Mouse (Mus musculus): ENCODE measurements around the gene Tnni2.

Gene Tnni2

DNA sequence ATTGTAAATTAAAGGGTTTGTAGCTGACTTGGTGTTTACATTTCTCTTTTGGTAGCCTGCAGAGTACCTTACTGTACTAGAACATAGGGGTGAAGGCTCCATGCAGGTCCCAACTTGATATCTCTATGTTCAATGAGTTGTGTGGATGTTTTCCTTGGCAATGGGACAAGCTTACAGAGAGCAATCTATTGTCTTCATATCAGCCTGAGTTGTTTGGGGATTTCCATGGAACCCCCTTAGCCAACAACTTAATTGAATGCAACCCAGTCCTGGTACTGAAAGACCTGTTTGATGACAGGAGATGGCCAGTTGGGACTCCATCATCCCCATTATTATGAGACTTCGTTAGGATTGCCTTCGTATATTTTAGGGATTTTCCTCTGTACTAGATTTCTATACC is 23.6 kb upstream of the Tnni2 start:
- POLR2A ChIA-PET, result interaction anchor here in 3 of 4 experiments (0.7 to 1.0 kb wide), 4 partner anchors 13 to 1014 kb away, joined by 3 read pairs; no protein-coding TSS in a partner anchor
- CTCF ChIA-PET, result interaction anchor here in 3 of 4 experiments (0.7 to 2.1 kb wide), 6 partner anchors 10 to 84 kb away, joined by 3 to 14 read pairs (median 6); no protein-coding TSS in a partner anchor

DNA sequence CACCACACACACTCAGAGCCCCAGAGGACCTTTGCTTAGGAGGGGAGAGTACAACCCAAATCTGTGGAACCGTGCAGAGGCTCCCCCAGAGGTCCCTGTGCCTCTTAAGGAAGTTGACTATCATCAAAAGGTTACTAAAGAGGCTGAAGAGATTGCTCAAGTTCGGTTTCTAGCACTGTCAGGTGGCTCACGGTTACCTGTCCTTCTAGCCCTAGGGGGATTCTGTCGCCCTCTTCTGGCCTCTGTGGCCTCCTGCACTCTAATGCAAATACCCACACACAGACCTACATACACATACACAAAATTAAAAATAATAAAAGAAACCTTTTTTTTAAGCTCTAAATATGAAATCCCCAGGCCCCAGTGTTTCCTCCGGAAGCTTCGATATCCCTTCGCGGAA is 22.9 kb upstream of the Tnni2 start:
- CTCF ChIA-PET, result interaction anchor here (0.6 to 2.1 kb wide), 8 partner anchors 9 to 1070 kb away, joined by 3 to 14 read pairs (median 6); no protein-coding TSS in a partner anchor
- POLR2A ChIA-PET, result interaction anchor here in 2 of 4 experiments (1.0 kb wide), 2 partner anchors 84 kb away, joined by 3 read pairs; no protein-coding TSS in a partner anchor

DNA sequence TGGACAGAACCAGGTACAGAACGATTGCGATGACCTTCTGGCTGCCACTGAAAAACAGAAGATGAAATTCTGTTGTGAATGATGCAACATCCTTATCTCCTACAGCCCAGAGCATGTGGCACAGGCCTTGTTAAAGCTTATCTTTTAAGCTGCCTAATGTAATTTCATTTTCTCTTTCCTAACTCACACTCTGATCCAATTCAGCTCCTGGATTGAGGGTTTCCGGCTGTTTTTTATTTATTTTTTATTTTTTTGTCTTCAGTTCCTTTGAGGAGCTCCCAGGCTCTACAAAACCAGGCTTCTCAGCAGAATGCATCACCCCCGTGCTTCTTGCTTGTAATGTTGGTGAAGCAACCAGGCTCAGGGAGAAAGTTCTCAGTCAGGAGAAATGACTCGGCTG is 21.7 kb upstream of the Tnni2 start:
- ChIA-PET CTCF (interaction anchor here in 3 of 4 experiments (0.7 to 1.9 kb wide), 3 partner anchors 83 to 85 kb away, joined by 3 to 6 read pairs (median 5); no protein-coding TSS in a partner anchor), POLR2A (interaction anchor here in 1 of 4 experiments (1.6 kb wide), 1 partner anchor 32 kb away, joined by 5 read pairs; the partner anchor contains the start of gene Ctsd)

DNA sequence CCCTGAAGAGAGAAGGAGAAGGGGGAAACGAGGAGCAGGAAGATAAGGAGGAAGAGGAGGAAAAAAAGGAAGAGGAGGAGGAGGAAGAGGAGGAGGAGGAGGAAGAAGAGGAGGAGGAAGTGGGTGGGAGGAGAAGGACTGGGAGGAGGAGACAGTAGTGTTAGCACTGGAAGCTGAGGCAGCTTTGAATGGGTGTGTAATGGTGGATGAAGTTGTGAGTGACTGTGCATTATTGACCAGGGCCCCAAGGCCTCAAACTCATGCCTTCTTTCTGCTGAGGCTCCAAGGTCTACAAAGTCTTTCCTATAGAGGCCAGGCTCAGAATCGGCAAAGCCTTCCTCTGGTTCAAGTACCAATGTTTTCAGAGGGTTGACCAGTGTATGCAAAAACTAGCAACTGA is 19.8 kb upstream of the Tnni2 start:
- ChIA-PET POLR2A (interaction anchor here in 1 of 4 experiments (0.8 to 0.9 kb wide), 2 partner anchors 10 to 17 kb away, joined by 3 to 4 read pairs; no protein-coding TSS in a partner anchor), CTCF (no interaction called here)

DNA sequence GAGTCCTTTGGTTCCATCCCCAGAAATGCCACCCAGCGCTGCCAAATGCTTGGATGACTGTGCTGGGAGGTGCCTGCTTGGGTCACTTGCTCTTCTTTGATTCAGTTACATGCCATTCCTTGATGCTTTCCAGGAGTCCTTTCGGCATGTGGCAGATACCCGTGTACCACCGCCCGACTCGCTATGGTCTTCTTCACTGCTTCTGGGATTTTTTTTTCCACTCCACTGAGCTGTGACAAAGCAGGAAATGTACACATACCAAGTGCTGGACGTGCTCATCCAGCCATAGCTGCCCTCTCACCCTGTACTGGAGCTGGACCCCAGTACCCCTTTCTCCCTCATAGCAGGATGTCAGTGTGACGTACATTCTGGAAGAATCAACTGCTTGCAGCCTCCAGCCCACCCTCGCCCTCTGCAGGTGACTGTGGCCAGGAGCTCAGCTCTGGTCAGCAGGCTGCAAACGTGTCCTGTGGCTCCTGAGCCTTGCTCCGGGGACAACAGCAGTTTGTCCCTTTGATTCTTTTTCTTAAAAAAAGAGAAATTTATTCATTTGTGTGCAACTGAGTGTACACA is 15.9 kb upstream of the Tnni2 start:
- POLR2A ChIA-PET, result no interaction called here
- CTCF ChIA-PET, result interaction anchor here (0.6 to 3.2 kb wide), 9 partner anchors 10 to 112 kb away, joined by 3 to 18 read pairs (median 3); no protein-coding TSS in a partner anchor

DNA sequence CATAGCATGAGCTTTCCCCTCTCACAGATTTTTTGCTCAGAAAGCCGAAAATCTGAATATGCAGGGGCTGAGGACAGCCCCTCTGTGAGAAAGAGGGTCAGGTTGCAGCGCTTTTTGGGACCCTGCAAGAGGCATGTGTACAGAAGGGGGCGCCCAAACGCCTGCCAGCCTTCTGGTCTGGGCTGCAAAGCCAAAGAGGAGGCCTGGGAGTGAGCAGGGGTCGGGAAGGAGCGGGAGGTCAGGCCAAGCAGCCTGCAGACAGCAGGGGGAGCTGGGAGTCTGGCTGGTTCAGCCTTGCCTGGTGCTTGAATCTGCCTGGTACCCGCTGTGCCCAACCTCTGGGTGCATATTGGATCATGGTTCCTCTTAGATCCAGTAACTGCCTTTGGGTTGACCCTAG is 13.4 kb upstream of the Tnni2 start:
- ChIA-PET CTCF (interaction anchor here (0.6 to 3.2 kb wide), 32 partner anchors 8 to 1020 kb away, joined by 3 to 18 read pairs (median 4); no protein-coding TSS in a partner anchor), POLR2A (interaction anchor here in 3 of 4 experiments (0.6 to 1.8 kb wide), 5 partner anchors 35 to 152 kb away, joined by 3 to 7 read pairs (median 3); partner anchors contain the start of gene Ctsd (in 1 of the 3))

DNA sequence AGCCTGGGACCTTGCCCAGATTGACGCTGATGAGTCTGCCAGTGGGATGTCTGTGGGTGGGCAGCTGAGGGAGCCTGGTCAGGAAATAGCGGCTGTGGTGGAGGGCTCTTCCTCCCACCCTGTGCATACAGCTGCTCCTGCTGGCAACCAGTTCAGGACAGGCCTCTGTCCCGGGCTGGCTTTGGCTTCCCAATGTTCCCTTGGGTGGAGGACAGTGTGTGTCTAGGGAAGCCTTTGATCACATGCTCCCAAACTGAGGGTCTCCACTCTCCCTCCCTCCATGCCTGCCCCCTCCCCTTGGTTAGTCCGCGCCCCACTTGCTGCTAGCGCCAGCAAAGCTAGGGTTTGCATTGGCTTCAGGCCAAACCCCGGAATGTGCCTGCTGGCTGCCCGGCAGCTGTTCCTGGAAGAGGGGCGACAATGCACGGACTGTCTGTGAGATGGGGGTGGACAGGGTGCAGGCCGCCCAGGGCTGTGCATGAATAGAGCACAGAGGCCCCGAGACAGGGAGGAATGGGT is 11.4 kb upstream of the Tnni2 start:
- ChIA-PET CTCF (interaction anchor here in 3 of 4 experiments (0.6 to 1.2 kb wide), 8 partner anchors 7 to 181 kb away, joined by 3 to 6 read pairs (median 3); no protein-coding TSS in a partner anchor), POLR2A (interaction anchor here in 1 of 4 experiments (0.6 to 1.2 kb wide), 3 partner anchors 9 to 876 kb away, joined by 3 to 4 read pairs (median 3); no protein-coding TSS in a partner anchor)

DNA sequence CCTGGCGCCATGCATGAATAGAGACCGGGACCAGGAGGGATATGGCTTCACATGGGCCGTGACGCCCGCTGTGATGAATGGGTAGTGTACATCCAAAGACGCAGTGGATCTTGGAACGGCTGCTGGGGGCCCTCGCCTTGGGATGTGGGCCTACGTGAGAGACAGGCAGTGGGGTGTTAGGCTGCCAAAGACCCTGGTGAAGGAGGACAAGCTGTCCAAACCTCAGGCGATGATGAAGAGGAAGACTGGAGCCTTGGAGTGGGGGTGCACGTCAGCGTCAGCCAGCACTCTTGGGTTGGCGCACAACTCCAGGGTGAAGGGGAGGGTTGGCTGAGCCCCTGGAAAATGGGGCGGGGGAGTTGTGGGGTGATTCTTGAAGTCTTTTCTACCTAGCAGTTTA is 10.5 kb upstream of the Tnni2 start:
- ChIA-PET POLR2A (interaction anchor here in 1 of 4 experiments (1.2 to 1.5 kb wide), 2 partner anchors 9 to 14 kb away, joined by 3 to 4 read pairs; no protein-coding TSS in a partner anchor), CTCF (interaction anchor here in 2 of 4 experiments (0.6 to 1.0 kb wide), 2 partner anchors 13 to 107 kb away, joined by 3 to 5 read pairs; no protein-coding TSS in a partner anchor)

DNA sequence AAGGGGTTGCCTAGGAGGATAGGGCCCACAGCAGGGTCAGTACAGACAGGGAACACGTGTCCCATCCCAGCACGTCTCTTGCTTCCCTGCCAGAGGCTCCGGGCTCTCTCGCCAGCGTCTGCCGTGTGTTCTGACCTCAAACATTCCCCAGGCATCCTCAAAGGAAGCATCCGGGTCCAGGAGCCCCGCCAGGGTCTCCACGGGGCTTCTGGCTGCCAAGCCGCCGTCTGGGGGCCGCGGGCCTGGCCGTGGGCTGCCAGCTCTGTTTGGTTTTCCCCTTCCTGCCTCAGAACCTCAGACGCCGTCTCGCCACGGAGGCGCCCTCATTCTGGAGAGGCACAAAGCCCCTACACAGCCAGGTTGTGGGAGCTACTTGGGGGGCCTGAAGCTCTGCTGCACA is 8.0 kb upstream of the Tnni2 start:
- ChIA-PET POLR2A (interaction anchor here in 1 of 4 experiments (1.1 kb wide), 1 partner anchor 45 kb away, joined by 3 read pairs; the partner anchor contains the start of gene Ctsd), CTCF (interaction anchor here (0.6 to 1.6 kb wide), 5 partner anchors 34 to 99 kb away, joined by 3 to 5 read pairs (median 3); no protein-coding TSS in a partner anchor)

DNA sequence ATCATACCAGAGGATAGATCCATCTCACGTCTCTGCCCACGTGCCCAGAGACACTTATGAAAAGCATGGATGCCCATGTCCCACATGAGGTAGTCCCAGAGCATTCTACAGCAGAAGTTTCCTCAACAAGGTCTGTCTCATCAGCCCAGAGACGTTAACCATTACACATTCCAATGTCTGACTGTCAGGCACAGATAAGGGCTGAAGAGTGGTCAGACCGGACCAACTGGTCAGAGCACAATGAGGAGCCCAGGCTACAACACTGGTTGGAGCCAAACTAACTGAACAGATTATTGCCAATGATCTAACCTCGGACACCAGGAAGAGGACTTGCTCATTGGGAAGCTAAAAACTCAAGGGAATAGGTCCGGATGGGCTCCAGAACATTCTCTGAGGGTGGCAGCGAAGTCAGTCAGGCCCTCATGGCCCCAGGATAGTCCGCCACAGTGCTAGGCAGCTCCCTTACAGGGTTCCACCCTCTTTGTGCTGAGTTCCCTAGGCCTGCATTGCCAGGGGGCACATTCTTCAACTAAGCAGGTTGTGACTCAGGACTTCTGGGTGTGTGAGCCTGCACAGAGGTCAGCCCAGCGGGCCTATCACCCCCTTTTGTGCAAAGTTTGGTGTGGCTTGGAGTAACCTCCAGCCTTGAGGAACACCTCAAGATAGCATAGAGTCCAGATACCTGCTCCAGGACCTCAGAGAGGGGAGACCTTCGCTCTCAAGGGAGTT is 7.3 kb upstream of the Tnni2 start, which contains the start of gene Syt8:
Gene Syt8 (plus strand): TSS at position 714 of the 729 bp plus-strand sequence.
- ChIA-PET POLR2A (no interaction called here), CTCF (interaction anchor here (0.6 to 1.6 kb wide), 5 partner anchors 35 to 100 kb away, joined by 3 to 5 read pairs (median 3); no protein-coding TSS in a partner anchor)

DNA sequence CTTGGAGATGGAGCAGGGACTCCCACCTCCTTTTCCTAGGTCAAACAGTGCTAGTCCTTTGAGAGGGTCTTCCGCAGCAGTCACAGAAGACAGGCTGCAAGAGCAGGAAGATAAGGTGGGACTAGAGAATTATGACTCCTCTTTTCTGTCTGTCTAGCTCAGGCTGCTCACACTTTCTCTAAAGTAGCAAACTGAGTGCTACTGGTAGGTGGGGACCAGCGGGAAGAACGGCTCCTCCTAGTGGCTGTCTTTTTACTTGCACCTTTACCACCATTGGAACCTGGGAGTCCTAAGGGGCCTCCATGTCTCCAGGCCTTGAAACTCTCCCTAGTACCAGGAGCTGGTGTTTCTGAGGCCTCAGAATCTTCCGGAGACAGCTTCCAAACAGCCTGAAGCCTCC is 6.1 kb upstream of the Tnni2 start:
- ChIA-PET CTCF (interaction anchor here (0.6 to 3.7 kb wide), 24 partner anchors 9 to 693 kb away, joined by 3 to 58 read pairs (median 4); partner anchors contain the start of genes Ctsd (in 1 of the 4), Krtap5-4 (in 1 of the 4) and Lsp1 (in 1 of the 4)), POLR2A (interaction anchor here in 3 of 4 experiments (0.6 to 1.9 kb wide), 7 partner anchors 42 to 102 kb away, joined by 3 to 9 read pairs (median 4); partner anchors contain the start of gene Gm49369 (in 1 of the 3))

DNA sequence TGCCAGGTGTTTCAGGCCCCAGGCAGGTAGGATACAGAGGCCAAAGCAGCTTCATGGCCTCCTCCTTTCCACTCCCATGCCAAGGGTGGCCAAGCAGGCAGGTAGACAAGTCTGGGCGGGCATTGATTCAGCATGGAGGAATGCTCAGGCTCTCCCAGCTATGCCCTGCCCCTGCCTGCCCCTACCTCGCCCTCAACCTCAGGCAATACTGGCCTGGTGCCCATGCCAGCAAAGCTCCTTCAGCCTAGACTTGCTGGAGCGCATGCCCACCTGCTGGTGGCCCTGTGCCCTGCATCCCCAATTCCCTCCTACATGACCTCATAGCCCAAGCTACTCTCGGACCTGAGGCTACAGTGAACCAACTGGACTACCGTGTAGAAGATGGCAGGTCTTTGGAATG is 4.3 kb upstream of the Tnni2 start:
- ChIA-PET CTCF (interaction anchor here (0.6 to 3.7 kb wide), 20 partner anchors 8 to 153 kb away, joined by 3 to 58 read pairs (median 6); partner anchors contain the start of gene Tnnt3 (in 1 of the 4)), POLR2A (interaction anchor here in 2 of 4 experiments (0.7 to 1.9 kb wide), 8 partner anchors 23 to 145 kb away, joined by 3 to 8 read pairs (median 4); partner anchors contain the start of gene Lsp1 (in 1 of the 2))

DNA sequence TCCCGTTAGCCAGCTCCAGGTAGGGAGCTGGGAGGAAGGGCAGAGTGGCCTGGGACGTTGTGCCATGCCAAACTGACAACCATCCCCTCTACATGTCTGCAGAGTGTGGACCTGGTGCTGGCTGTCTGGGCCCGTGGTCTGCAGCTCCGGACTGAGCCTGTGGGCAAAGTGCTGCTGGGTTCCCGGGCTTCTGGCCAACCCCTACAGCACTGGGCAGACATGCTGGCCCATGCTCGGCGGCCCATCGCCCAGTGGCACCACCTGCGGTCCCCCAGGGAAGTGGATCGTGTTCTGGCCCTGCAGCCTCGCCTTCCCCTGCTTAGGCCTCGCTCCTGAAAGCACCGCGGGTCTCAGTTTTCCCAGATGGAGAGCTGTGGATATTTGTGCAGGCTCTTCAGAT is 1.6 kb upstream of the Tnni2 start:
- POLR2A ChIA-PET, result interaction anchor here in 2 of 4 experiments (1.1 to 2.0 kb wide), 5 partner anchors 52 to 171 kb away, joined by 3 to 6 read pairs (median 5); partner anchors contain the start of gene Ctsd (in 2 of the 2)
- CTCF ChIA-PET, result interaction anchor here (0.6 to 3.4 kb wide), 38 partner anchors 8 to 480 kb away, joined by 3 to 27 read pairs (median 4); partner anchors contain the start of gene Ctsd (in 1 of the 4)

DNA sequence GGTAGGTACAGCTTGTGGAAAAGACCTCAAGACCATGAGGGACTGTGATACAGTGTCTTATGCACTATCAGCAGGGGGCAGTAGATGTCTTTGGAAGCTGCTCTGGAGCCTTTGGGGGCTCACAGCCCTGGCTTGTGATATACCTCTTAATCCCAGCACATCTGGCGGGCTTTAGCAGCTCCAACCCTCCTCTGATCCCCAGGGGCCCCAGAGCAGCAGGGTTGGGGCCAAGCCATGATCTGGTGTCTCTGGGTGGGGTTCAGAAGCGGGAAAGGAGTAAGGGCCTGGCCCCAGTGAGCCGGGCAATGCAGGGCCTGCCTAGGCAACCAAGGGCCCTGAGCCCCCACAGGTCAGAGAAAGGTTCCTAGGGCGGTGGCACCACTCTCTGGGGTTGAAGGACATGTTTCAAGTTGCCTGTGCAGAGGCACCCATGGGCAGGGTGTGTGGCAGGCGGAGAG is 922 bp upstream of the Tnni2 start:
- POLR2A ChIA-PET, result interaction anchor here in 2 of 4 experiments (1.3 to 2.0 kb wide), 4 partner anchors 53 to 140 kb away, joined by 5 to 6 read pairs (median 5); partner anchors contain the start of gene Ctsd (in 2 of the 2)
- CTCF ChIA-PET, result interaction anchor here (0.6 to 3.4 kb wide), 37 partner anchors 8 to 479 kb away, joined by 3 to 27 read pairs (median 4); partner anchors contain the start of genes Ctsd (in 1 of the 4) and Lsp1 (in 1 of the 4)

DNA sequence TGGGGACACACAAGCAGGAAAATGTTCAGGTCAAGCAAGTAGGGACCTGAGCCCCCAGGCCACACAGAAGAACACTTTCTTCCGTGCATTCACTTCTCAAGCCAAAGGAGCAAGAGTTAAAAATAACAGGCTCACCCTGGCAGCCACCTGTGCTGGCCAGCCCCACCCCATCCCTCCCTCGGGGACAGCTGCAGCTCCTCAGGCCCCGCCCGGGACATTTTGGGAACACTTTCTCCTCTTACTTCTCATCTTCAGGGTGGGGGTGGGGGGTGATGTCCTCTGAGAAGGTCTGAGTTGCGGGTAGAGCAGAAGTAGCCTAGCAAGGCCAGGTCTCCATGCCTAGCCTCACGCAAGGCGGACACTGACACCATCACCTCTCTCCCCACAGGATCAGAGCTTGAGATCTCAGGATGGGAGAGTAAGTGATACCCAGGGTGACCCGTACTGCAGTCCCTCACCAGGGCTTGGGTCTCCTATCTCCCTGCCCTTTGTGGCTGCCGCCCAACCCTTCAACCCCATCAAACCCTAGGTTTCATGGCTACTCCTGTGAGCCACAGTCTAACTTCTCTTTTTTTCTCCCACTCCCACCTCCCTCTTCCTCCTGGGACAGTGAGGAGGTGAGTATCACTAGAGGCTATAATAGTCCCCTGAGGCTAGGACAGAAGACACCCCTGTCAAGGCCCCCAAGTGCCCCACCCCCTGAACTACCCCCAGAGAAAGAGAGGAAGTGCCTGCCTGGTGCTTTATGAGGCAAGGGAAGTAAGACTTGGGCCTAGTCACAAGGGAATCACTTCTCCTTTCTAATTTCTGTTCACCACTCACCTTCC is 686 bp downstream of the Tnni2 start:
- CTCF ChIA-PET, result interaction anchor here in 2 of 4 experiments (0.5 to 3.3 kb wide), 3 partner anchors 25 to 138 kb away, joined by 3 to 27 read pairs (median 4); no protein-coding TSS in a partner anchor

DNA sequence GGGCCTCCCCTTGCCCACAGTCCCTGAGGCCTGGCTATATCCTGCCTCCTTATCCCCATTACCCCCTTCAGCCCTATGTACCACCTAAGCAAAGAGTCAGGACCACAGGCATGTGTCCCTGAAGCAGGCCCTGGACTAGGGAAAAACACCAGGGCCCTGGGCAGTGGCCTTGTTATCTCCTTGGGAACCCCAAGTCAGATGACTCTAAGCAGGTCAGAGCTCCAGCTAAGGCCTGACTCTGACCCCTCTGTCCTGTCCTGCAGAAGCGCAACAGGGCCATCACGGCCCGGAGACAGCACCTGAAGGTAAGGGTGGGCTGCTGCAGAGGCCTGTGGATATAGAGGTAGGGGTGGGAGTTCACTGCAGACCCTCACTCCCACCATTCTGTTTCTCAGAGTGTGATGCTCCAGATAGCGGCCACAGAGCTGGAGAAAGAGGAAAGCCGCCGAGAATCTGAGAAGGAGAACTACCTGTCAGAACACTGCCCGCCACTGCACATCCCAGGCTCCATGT is 1.4 kb downstream of the Tnni2 start:
- CTCF ChIA-PET, result interaction anchor here in 1 of 4 experiments (0.8 kb wide), 1 partner anchor 108 kb away, joined by 4 read pairs; no protein-coding TSS in a partner anchor
- POLR2A ChIA-PET, result no interaction called here

More for the DNA sequence above, 686 bp downstream of the Tnni2 start:
- POLR2A ChIA-PET, result no interaction called here

Data from embryonic stem cell, embryonic (primary cell).